Mouse (Mus musculus) myocyte (in vitro differentiated cells): ENCODE results near the gene Sept11. TPM values are rescaled to one million over a fixed set of nuclear protein-coding genes. Genes with fewer than 3 reads are reported as not detected.
A peak's percentile ranks its signal among the peaks of the same experiment; 100 is the strongest.

Experiments used
- H3K27me3 ChIP-seq: one replicate; pipeline ENCODE4 v1.6.1; 2011; ENCODE audit not compliant: control insufficient read depth, insufficient read depth, insufficient read length
- H3K36me3 ChIP-seq: one replicate; pipeline ENCODE4 v1.6.1; 2011; ENCODE audit not compliant: control insufficient read depth, insufficient read depth
- H3K4me2 ChIP-seq: one replicate; pipeline ENCODE4 v1.6.1; 2011; ENCODE audit warnings: low read depth, control low read depth
- H3K4me3 ChIP-seq: one replicate; pipeline ENCODE4 v1.5.1; 2011; ENCODE audit warnings: mild to moderate bottlenecking, control low read depth, moderate library complexity
- H3K79me2 ChIP-seq: one replicate; pipeline ENCODE4 v1.6.1; 2011; ENCODE audit not compliant: control insufficient read depth, insufficient read depth
- H3ac ChIP-seq: one replicate; pipeline ENCODE4 v1.6.1; 2011; ENCODE audit not compliant: control insufficient read depth, insufficient read length
- CEBPB ChIP-seq: IDR thresholded peaks from 2 replicates; pipeline ENCODE4 v1.6.1; 2011; ENCODE audit warnings: mild to moderate bottlenecking, moderate library complexity; ENCODE audit not compliant: poor library complexity, insufficient read depth, severe bottlenecking
- E2F4 ChIP-seq: IDR thresholded peaks from one replicate; pipeline ENCODE4 v1.6.1; 2011; ENCODE audit warnings: mild to moderate bottlenecking, control low read depth, moderate library complexity; ENCODE audit not compliant: insufficient read depth
- MAX ChIP-seq: IDR thresholded peaks from one replicate; pipeline ENCODE4 v1.6.1; 2011; ENCODE audit warnings: low read depth, mild to moderate bottlenecking, control low read depth
- MYOD1 ChIP-seq, 3 experiments: IDR thresholded peaks; one replicate each; pipeline ENCODE4 v1.6.1; 2011; ENCODE audit warnings: control low read depth in 2 of 3, low read depth in 2 of 3, mild to moderate bottlenecking in 2 of 3, moderate library complexity in 1 of 3; ENCODE audit not compliant: insufficient read length in 2 of 3, control insufficient read depth in 1 of 3
- MYOG ChIP-seq, 3 experiments: IDR thresholded peaks; one replicate each; pipeline ENCODE4 v1.6.1; 2011; ENCODE audit warnings: control low read depth in 2 of 3, low read depth in 2 of 3, mild to moderate bottlenecking in 2 of 3; ENCODE audit not compliant: insufficient read length in 2 of 3, control insufficient read depth in 1 of 3, insufficient read depth in 1 of 3
- POLR2A ChIP-seq: IDR thresholded peaks from one replicate; pipeline ENCODE4 v1.6.1; 2011; ENCODE audit warnings: low read depth, mild to moderate bottlenecking, control low read depth, moderate library complexity; ENCODE audit not compliant: insufficient read length
- POLR2AphosphoS2 ChIP-seq: IDR thresholded peaks from one replicate; pipeline ENCODE4 v1.6.1; 2011; ENCODE audit warnings: low read depth, control low read depth; ENCODE audit not compliant: insufficient read length
- REST ChIP-seq: IDR thresholded peaks from one replicate; pipeline ENCODE4 v1.6.1; 2011; ENCODE audit warnings: mild to moderate bottlenecking, control low read depth, moderate library complexity; ENCODE audit not compliant: insufficient read depth, insufficient read length
- SRF ChIP-seq: IDR thresholded peaks from one replicate; pipeline ENCODE4 v1.6.1; 2011; ENCODE audit warnings: low read depth; ENCODE audit not compliant: control insufficient read depth, insufficient read length
- TCF12 ChIP-seq: IDR thresholded peaks from one replicate; pipeline ENCODE4 v1.6.1; 2011; ENCODE audit warnings: mild to moderate bottlenecking, control low read depth; ENCODE audit not compliant: poor library complexity, insufficient read depth, severe bottlenecking
- TCF3 ChIP-seq: IDR thresholded peaks from one replicate; pipeline ENCODE4 v1.6.1; 2011; ENCODE audit warnings: low read depth, control low read depth; ENCODE audit not compliant: insufficient read length
- USF1 ChIP-seq: IDR thresholded peaks from one replicate; pipeline ENCODE4 v1.6.1; 2011; ENCODE audit warnings: low read depth, mild to moderate bottlenecking, control low read depth, moderate library complexity
- polyA plus RNA-seq: library from polyadenylated mRNA; unstranded; fragments of >200 nt; fragmentation: generic; extraction: Trizol; gene quantifications from one replicate; pipeline ENCODE4 v1.2.1, GENCODE M21; 2012; ENCODE audit warnings: missing spikeins

The Sept11 gene
- polyA plus RNA-seq, 1 experiment = 114 TPM

- no peaks in the 10 kb centered on the region for H3K79me2 ChIP-seq
- no peak overlapping the region for H3ac ChIP-seq
- no peak overlapping the region for H3K4me2 ChIP-seq
- no peaks in the 10 kb centered on the region for H3K36me3 ChIP-seq
- no peaks in the 10 kb centered on the region for H3K27me3 ChIP-seq
- H3K4me3 ChIP-seq = no peak overlapping the region
- peak in 1 of 3 experiments; percentile 43 for TF ChIP-seq MYOD1 (IDR thresholded peaks at IDR 0.05; ENCODE audit: control insufficient read depth in 1 of 3, insufficient read length in 2 of 3, low read depth in 2 of 3)
- TF ChIP-seq POLR2A = no peak
Observed at GRCm38 (mm10) chr5:93053606-93054397, 39.4 kb upstream of the Sept11 start.

GRCm38 (mm10) chr5:93060865-93061264 is 32.4 kb upstream of the Sept11 start:
- no peaks in the 10 kb centered on the region for H3K36me3 ChIP-seq
- no peak overlapping the region for H3K4me3 ChIP-seq
- no peak for TF ChIP-seq POLR2A
- no peak for TF ChIP-seq TCF12
- no peak for TF ChIP-seq MYOD1 (IDR thresholded peaks at IDR 0.05; ENCODE audit: control insufficient read depth in 1 of 3, insufficient read length in 2 of 3, low read depth in 2 of 3)
- no peak for TF ChIP-seq REST
- TF ChIP-seq SRF = no peak
- no peak for TF ChIP-seq MAX
- TF ChIP-seq CEBPB = no peak
- no peak for TF ChIP-seq USF1
- no peak for TF ChIP-seq E2F4
- TF ChIP-seq POLR2AphosphoS2 = no peak
- TF ChIP-seq TCF3 = no peak
- TF ChIP-seq MYOG (IDR thresholded peaks at IDR 0.05; ENCODE audit: control insufficient read depth in 1 of 3, insufficient read depth in 1 of 3, insufficient read length in 2 of 3, low read depth in 2 of 3) = no peak
- no peak overlapping the region for H3K4me2 ChIP-seq
- no peaks in the 10 kb centered on the region for H3K27me3 ChIP-seq
- no peak overlapping the region for H3ac ChIP-seq
- H3K79me2 ChIP-seq = no peaks in the 10 kb centered on the region

DNA sequence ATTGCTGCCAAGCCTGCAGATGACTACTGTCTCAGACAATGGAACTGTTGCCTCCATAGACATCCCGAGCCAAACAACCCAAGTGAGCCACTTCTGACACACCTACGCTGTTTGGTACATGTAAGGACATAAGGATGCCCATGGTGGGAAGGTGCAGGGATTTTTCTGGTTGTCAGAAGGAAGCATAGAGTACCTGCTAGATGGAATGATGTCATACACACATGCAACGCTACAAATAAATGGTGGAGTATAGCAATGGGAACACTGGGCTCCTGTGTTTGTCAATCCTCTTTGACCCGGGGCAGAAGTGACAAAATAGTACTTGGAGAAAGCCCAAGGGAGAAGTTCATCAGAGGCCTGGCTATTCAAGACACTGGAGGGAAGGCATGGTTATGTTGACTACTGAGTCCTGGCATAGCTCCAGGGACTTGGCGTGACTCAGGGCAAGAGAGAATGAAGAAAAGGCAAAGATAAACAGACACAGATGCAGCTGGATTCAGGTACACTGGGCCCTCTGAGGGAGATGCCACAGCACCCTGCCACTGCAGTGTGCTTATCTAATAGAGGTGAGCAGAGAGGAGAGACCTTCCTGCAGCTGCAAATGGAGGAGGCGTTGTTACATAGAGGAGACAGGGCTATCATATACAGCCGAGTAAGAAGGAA is 15.4 kb upstream of the Sept11 start:
- no peak overlapping the region for H3K4me2 ChIP-seq
- H3K36me3 ChIP-seq = no peaks in the 10 kb centered on the region
- no peaks in the 10 kb centered on the region for H3K79me2 ChIP-seq
- H3K4me3 ChIP-seq = no peak overlapping the region
- H3K27me3 ChIP-seq = no peaks in the 10 kb centered on the region
- H3ac ChIP-seq = no peak overlapping the region
- TF ChIP-seq POLR2A (no peak), REST (no peak), POLR2AphosphoS2 (no peak), MYOG (IDR thresholded peaks at IDR 0.05; ENCODE audit: control insufficient read depth in 1 of 3, insufficient read depth in 1 of 3, insufficient read length in 2 of 3, low read depth in 2 of 3) (no peak), USF1 (no peak), MYOD1 (IDR thresholded peaks at IDR 0.05; ENCODE audit: control insufficient read depth in 1 of 3, insufficient read length in 2 of 3, low read depth in 2 of 3) (no peak), TCF12 (no peak), SRF (no peak)

GRCm38 (mm10) chr5:93079596-93079995 is 13.6 kb upstream of the Sept11 start:
- Histone ChIP-seq H3ac (no peak overlapping the region), H3K36me3 (no peaks in the 10 kb centered on the region), H3K4me2 (no peak overlapping the region), H3K79me2 (no peaks in the 10 kb centered on the region), H3K27me3 (no peaks in the 10 kb centered on the region), H3K4me3 (no peak overlapping the region)
- TF ChIP-seq MYOG (IDR thresholded peaks at IDR 0.05; ENCODE audit: control insufficient read depth in 1 of 3, insufficient read depth in 1 of 3, insufficient read length in 2 of 3, low read depth in 2 of 3) (no peak), TCF3 (no peak)

DNA sequence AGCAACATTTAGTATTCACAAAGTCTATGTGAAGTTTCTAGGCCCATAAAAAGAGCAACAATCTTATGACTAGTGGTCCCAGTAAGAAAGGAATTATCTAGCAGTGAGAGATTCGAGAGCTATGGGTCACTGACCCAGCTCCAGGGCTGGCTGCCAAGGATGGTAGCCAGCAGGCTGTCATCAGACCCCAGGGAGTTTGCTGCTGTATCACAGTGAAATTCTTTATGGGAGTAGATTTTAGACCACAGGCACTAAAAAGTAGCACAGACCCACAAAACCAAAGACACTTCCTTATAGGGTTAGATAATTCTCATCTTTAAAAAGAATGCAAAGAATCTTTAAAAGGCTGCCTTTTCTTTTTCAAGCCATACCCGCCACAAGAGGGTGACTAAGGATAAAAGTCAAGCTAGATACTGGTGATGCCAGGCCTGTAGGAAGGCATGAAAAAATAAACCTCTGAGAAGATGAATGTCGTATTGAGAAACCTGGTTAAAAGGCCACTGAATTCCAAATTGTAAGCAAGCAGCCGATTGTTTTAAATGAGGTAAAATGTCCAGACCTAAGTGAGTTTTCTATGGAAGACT is 8.1 kb upstream of the Sept11 start:
- H3K4me3 ChIP-seq = no peak overlapping the region
- no peak overlapping the region for H3ac ChIP-seq
- no peaks in the 10 kb centered on the region for H3K36me3 ChIP-seq
- no peaks in the 10 kb centered on the region for H3K27me3 ChIP-seq
- H3K4me2 ChIP-seq = peak overlapping the region; percentile 31
- TF ChIP-seq REST = no peak
- TF ChIP-seq MAX = no peak
- no peak for TF ChIP-seq TCF3
- no peak for TF ChIP-seq POLR2AphosphoS2
- no peak for TF ChIP-seq MYOD1 (IDR thresholded peaks at IDR 0.05; ENCODE audit: control insufficient read depth in 1 of 3, insufficient read length in 2 of 3, low read depth in 2 of 3)
- TF ChIP-seq POLR2A = no peak
- no peak for TF ChIP-seq USF1
- TF ChIP-seq TCF12 = no peak
- no peak for TF ChIP-seq SRF
- no peak for TF ChIP-seq MYOG (IDR thresholded peaks at IDR 0.05; ENCODE audit: control insufficient read depth in 1 of 3, insufficient read depth in 1 of 3, insufficient read length in 2 of 3, low read depth in 2 of 3)
- no peak for TF ChIP-seq E2F4
- TF ChIP-seq CEBPB = no peak
- no peaks in the 10 kb centered on the region for H3K79me2 ChIP-seq
